Mouse (Mus musculus) bone marrow, adult 2 months (tissue): ENCODE measurements at regions not wholly inside any gene's neighbourhood (a gene's known extent, or its start where the extent isn't known, plus 50 kb on each side); places are given as distances from the start of the nearest gene placed in this dataset.

Experiments
- CTCF ChIP-seq: fragments of 200-500 bp; IDR thresholded peaks from 2 replicates; pipeline ENCODE4 v1.5.1; 2011; ENCODE audit warnings: low read length, control low read depth; ENCODE audit not compliant: control insufficient read depth, insufficient read depth
- POLR2A ChIP-seq: fragments of 200-500 bp; IDR thresholded peaks from 2 replicates; pipeline ENCODE4 v1.6.1; 2011; ENCODE audit warnings: low read depth, mild to moderate bottlenecking, control low read depth, low read length, borderline replicate concordance; ENCODE audit not compliant: control insufficient read depth

DNA sequence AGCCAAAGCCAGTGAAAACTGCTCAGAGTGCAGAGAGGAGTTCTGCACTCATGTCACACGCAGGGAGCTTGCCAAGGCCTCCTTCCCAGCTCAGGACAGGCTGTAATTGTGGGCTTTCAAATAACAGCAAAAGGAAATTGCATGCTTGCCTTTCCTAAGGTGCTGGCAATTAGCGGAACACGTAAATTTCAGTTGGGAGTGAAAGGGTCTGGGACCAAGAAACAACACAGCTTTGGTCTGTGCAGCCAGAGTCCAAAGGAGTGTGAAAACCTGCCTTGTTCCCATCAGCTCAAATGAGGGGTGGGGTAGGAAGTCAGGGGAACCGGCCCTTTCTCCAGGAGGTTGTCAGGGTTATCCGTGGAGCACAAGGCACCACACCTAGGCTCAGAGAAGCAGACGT is 450.3 kb downstream of the Irx1 start:
- no peak for TF ChIP-seq POLR2A
- no peak for TF ChIP-seq CTCF
